Mouse (Mus musculus): ENCODE results near the gene Rnaseh2b. TPM values are rescaled to one million over a fixed set of nuclear protein-coding genes. Genes with fewer than 3 reads are reported as not detected.

Rnaseh2b gene
- total and polyA plus RNA-seq, 3 experiments = 16.8 to 88.9 (median 40.0) TPM

DNA sequence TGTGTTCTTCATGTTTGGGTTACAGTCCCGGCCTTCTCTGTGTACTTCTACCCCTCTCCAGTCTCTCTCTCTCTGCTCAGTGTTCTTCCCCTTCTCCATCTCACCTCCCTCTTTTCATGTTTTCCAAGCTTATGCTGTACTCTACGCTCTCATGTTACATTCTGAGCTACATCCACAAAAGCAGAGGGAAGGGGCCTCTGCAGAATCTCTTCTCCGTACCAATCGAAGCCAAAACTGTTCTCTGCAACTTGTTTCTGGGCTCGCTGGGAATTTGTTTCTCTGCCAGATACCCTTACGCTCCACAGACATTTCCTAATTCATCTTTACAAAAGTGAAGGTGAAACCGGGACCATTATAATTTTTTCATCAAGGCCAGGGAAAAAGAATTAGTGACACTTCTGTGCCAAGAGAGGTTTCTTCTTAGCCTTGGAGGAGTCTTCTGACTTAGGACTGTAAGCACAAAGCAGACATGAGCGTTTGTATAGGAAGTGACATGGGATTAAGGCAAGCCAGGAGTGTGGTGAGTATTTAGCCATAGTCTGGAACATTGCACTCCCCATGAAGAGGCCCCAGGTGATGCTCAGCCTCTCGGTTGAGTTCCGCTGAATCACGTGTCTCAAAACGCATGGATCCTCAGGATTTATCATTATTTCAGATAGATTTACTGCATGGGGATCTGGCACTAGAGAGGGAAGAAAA is 21.5 kb upstream of the Rnaseh2b start:
- Histone ChIP-seq H3K4me1 (ENCODE audit: insufficient read depth, low read depth, low read length) (no peaks in the 10 kb centered on the region), H3K36me3 (replicated peaks) (no peaks in the 10 kb centered on the region), H3K27me3 (ENCODE audit: insufficient read depth, low read length) (peaks cover 2% of the 10 kb centered on the region), H3K4me3 (ENCODE audit: low read depth, low read length) (no peak overlapping the region), H3K9me3 (replicated peaks) (no peaks in the 10 kb centered on the region)
- no peak for TF ChIP-seq POLR2AphosphoS5 (IDR thresholded peaks at IDR 0.05; ENCODE audit: insufficient replicate concordance, low read depth, low read length)
- TF ChIP-seq TAL1 (conservative IDR thresholded peaks at IDR 0.05; ENCODE audit: low read depth, low read length) = no peak
- DNase-seq (ENCODE audit: low spot score) (no peak), ATAC-seq (ENCODE audit: extremely low read depth, insufficient number of reproducible peaks, low FRiP score, poor library complexity, severe bottlenecking) (no peak)

DNA sequence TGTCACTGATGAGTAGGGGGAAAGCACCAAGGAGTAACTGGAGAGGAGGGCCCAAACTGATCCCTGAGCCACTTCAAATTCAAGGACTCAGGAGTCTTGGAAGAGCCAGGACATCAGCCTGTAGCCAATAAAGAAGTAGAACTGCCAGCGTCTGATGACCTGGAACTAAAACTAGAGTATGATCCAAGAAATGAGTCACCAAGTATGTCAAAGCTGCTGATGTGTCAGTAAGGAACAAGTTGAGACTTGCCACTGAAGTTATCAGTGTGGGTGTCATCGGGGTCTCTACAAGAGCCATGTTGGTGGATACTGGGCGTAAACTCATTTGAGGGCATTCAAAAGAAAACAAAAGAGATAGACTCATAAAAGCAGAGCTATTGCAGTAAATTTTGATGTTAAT is 18.8 kb upstream of the Rnaseh2b start:
- H3K4me1 ChIP-seq (ENCODE audit: insufficient read depth, low read depth, low read length) = no peaks in the 10 kb centered on the region

DNA sequence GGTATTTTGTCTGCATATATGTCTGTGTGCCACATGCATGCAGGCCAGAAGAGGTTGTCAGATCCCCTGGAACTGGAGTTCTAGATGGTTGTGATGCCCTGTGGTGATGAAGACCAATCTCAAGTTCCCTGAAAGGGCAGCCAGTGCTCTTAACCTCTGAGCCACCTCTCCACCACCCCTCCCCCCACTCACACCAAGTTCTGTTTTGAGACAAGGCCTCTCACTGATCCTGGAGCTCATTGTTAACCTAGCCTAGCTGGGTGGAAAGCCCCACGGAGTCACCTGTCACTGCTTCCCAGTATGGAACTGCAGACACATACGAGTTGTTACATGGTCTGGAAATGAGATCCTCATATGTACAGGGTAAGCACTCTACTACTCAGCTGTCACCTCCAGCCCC is 9.4 kb upstream of the Rnaseh2b start:
- ATAC-seq (ENCODE audit: extremely low read depth, insufficient number of reproducible peaks, low FRiP score, poor library complexity, severe bottlenecking) (no peak), DNase-seq (ENCODE audit: low spot score) (no peak)
- Histone ChIP-seq H3K36me3 (replicated peaks) (no peaks in the 10 kb centered on the region), H3K4me1 (ENCODE audit: insufficient read depth, low read depth, low read length) (no peaks in the 10 kb centered on the region), H3K9me3 (replicated peaks) (no peaks in the 10 kb centered on the region), H3K27me3 (ENCODE audit: insufficient read depth, low read length) (no peaks in the 10 kb centered on the region; the same call in none of the 2 replicates), H3K4me3 (ENCODE audit: low read depth, low read length) (no peak overlapping the region)
- TF ChIP-seq TAL1 (conservative IDR thresholded peaks at IDR 0.05; ENCODE audit: low read depth, low read length) (no peak), POLR2AphosphoS5 (IDR thresholded peaks at IDR 0.05; ENCODE audit: insufficient replicate concordance, low read depth, low read length) (no peak), GATA2 (IDR thresholded peaks at IDR 0.05; ENCODE audit: borderline replicate concordance, low read depth, low read length) (no peak), GATA1 (IDR thresholded peaks at IDR 0.05; ENCODE audit: borderline replicate concordance, low read length) (no peak), CTCF (IDR thresholded peaks at IDR 0.05; ENCODE audit: low read depth, low read length) (no peak)

More for the DNA sequence above, 18.8 kb upstream of the Rnaseh2b start:
- DNase-seq (ENCODE audit: low spot score) = no peak
- no peak for TF ChIP-seq CTCF (IDR thresholded peaks at IDR 0.05; ENCODE audit: low read depth, low read length)
- no peak for TF ChIP-seq POLR2AphosphoS5 (IDR thresholded peaks at IDR 0.05; ENCODE audit: insufficient replicate concordance, low read depth, low read length)
- no peak for TF ChIP-seq GATA2 (IDR thresholded peaks at IDR 0.05; ENCODE audit: borderline replicate concordance, low read depth, low read length)
- no peak for TF ChIP-seq GATA1 (IDR thresholded peaks at IDR 0.05; ENCODE audit: borderline replicate concordance, low read length)
- no peak for TF ChIP-seq TAL1 (conservative IDR thresholded peaks at IDR 0.05; ENCODE audit: low read depth, low read length)
- H3K4me3 ChIP-seq (ENCODE audit: low read depth, low read length) = no peak overlapping the region
- no peaks in the 10 kb centered on the region for H3K9me3 ChIP-seq (replicated peaks)
- no peak for ATAC-seq (ENCODE audit: extremely low read depth, insufficient number of reproducible peaks, low FRiP score, poor library complexity, severe bottlenecking)
- H3K27me3 ChIP-seq (ENCODE audit: insufficient read depth, low read length) = peaks cover 2% of the 10 kb centered on the region
- H3K36me3 ChIP-seq (replicated peaks) = no peaks in the 10 kb centered on the region

GRCm38 (mm10) chr14:62288731-62289130 is 3.7 kb upstream of the Rnaseh2b start:
- peaks cover 17% of the 10 kb centered on the region for H3K27me3 ChIP-seq (ENCODE audit: insufficient read depth, low read length)
- ATAC-seq (ENCODE audit: extremely low read depth, insufficient number of reproducible peaks, low FRiP score, poor library complexity, severe bottlenecking) (no peak), DNase-seq (ENCODE audit: low spot score) (no peak)
- H3K4me1 ChIP-seq (ENCODE audit: insufficient read depth, low read depth, low read length) = no peaks in the 10 kb centered on the region
- H3K4me3 ChIP-seq (ENCODE audit: low read depth, low read length) = no peak overlapping the region
- no peak for TF ChIP-seq TAL1 (conservative IDR thresholded peaks at IDR 0.05; ENCODE audit: low read depth, low read length)
- TF ChIP-seq GATA1 (IDR thresholded peaks at IDR 0.05; ENCODE audit: borderline replicate concordance, low read length) = no peak
- TF ChIP-seq GATA2 (IDR thresholded peaks at IDR 0.05; ENCODE audit: borderline replicate concordance, low read depth, low read length) = no peak
- TF ChIP-seq CTCF (IDR thresholded peaks at IDR 0.05; ENCODE audit: low read depth, low read length) = no peak
- TF ChIP-seq POLR2AphosphoS5 (IDR thresholded peaks at IDR 0.05; ENCODE audit: insufficient replicate concordance, low read depth, low read length) = no peak
- no peaks in the 10 kb centered on the region for H3K9me3 ChIP-seq (replicated peaks)
- H3K36me3 ChIP-seq (replicated peaks) = no peaks in the 10 kb centered on the region

DNA sequence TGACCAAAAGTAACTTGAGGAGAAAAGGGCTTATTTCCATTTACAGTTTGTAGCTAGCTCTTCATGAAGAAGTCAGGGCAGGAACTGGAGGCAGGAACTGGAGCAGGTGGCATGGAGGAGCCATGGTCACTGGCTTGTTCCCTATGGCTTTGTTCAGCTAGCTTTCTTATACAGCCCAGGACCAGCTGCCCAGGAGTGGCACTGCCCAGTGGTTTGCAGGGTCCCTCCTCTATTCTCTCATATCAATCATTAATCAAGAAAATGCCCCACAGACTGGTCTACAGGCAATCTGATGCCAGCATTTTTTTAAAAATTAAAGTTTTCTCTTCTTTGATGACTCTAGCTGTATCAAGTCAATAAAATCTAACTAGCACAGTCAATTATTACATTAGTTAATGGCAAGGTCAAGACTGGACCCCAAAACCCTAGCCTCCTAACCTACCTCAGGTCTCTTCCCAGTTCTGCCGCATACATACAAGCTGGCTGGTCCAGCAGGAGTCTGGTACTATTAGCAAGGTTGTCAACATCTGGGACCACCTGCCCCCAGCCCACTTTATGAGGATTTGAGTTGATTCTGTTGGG is 892 bp upstream of the Rnaseh2b start:
- Histone ChIP-seq H3K36me3 (replicated peaks) (no peaks in the 10 kb centered on the region), H3K4me3 (ENCODE audit: low read depth, low read length) (no peak overlapping the region), H3K27me3 (ENCODE audit: insufficient read depth, low read length) (peaks cover 20% of the 10 kb centered on the region), H3K9me3 (replicated peaks) (no peaks in the 10 kb centered on the region), H3K4me1 (ENCODE audit: insufficient read depth, low read depth, low read length) (peaks cover 4% of the 10 kb centered on the region)
- ATAC-seq (ENCODE audit: extremely low read depth, insufficient number of reproducible peaks, low FRiP score, poor library complexity, severe bottlenecking) (no peak), DNase-seq (ENCODE audit: low spot score) (no peak)
- TF ChIP-seq POLR2AphosphoS5 (IDR thresholded peaks at IDR 0.05; ENCODE audit: insufficient replicate concordance, low read depth, low read length) = no peak
- no peak for TF ChIP-seq GATA1 (IDR thresholded peaks at IDR 0.05; ENCODE audit: borderline replicate concordance, low read length)
- no peak for TF ChIP-seq CTCF (IDR thresholded peaks at IDR 0.05; ENCODE audit: low read depth, low read length)
- no peak for TF ChIP-seq GATA2 (IDR thresholded peaks at IDR 0.05; ENCODE audit: borderline replicate concordance, low read depth, low read length)
- TF ChIP-seq TAL1 (conservative IDR thresholded peaks at IDR 0.05; ENCODE audit: low read depth, low read length) = no peak

GRCm38 (mm10) chr14:62292166-62292487 is 262 bp upstream of the Rnaseh2b start:
- H3K36me3 ChIP-seq (replicated peaks) = no peaks in the 10 kb centered on the region
- H3K4me1 ChIP-seq (ENCODE audit: insufficient read depth, low read depth, low read length) = peaks cover 4% of the 10 kb centered on the region
- DNase-seq (ENCODE audit: low spot score) = no peak
- H3K9me3 ChIP-seq (replicated peaks) = no peaks in the 10 kb centered on the region
- peaks cover 20% of the 10 kb centered on the region for H3K27me3 ChIP-seq (ENCODE audit: insufficient read depth, low read length)
- H3K4me3 ChIP-seq (ENCODE audit: low read depth, low read length) = no peak overlapping the region
- TF ChIP-seq GATA1 (IDR thresholded peaks at IDR 0.05; ENCODE audit: borderline replicate concordance, low read length) (no peak), GATA2 (IDR thresholded peaks at IDR 0.05; ENCODE audit: borderline replicate concordance, low read depth, low read length) (no peak), CTCF (IDR thresholded peaks at IDR 0.05; ENCODE audit: low read depth, low read length) (no peak), TAL1 (conservative IDR thresholded peaks at IDR 0.05; ENCODE audit: low read depth, low read length) (no peak)
- no peak for ATAC-seq (ENCODE audit: extremely low read depth, insufficient number of reproducible peaks, low FRiP score, poor library complexity, severe bottlenecking)
